Mouse (Mus musculus): Measurements from ENCODE around the gene Vgll4. TPM values are rescaled to one million over a fixed set of nuclear protein-coding genes. Genes with fewer than 3 reads are reported as not detected.
"Not testable (repeated sequence)": the region's sequence is repeated elsewhere in the genome, so short reads cannot be mapped to it uniquely, and the experiment has no call there.

The Vgll4 gene
- polyA plus RNA-seq, 2 experiments from 2014 or later = 171 to 233 TPM

GRCm38 (mm10) chr6:114936941-114937313 lies 32.9 kb downstream of the Vgll4 start:
- ATAC-seq = no peak

GRCm38 (mm10) chr6:114936297-114936940 lies 33.4 kb downstream of the Vgll4 start:
- ATAC-seq = peak; percentile 92

- ATAC-seq = no peak
Measured at GRCm38 (mm10) chr6:114935362-114935761, 34.4 kb downstream of the Vgll4 start.

- no peak for ATAC-seq
Measured at GRCm38 (mm10) chr6:114934045-114934444, 35.7 kb downstream of the Vgll4 start.

- ATAC-seq = no peak
Measured at GRCm38 (mm10) chr6:114932991-114933392, 36.8 kb downstream of the Vgll4 start.

GRCm38 (mm10) chr6:114932116-114932500 lies 37.7 kb downstream of the Vgll4 start:
- ATAC-seq = no peak

- peak; percentile 9 for ATAC-seq
Measured at GRCm38 (mm10) chr6:114931212-114932115, 38.3 kb downstream of the Vgll4 start.

- no peak for ATAC-seq
Measured at GRCm38 (mm10) chr6:114930646-114931045, 39.1 kb downstream of the Vgll4 start.

GRCm38 (mm10) chr6:114930038-114930591 lies 39.7 kb downstream of the Vgll4 start:
- ATAC-seq = peak; percentile 77

GRCm38 (mm10) chr6:114929346-114929745 lies 40.4 kb downstream of the Vgll4 start:
- no peak for ATAC-seq

- ATAC-seq = peak; percentile 53
Measured at GRCm38 (mm10) chr6:114928462-114928861, 41.3 kb downstream of the Vgll4 start.

- no peak for ATAC-seq
Measured at GRCm38 (mm10) chr6:114927400-114927799, 42.4 kb downstream of the Vgll4 start.

- ATAC-seq = peak; percentile 14
Measured at GRCm38 (mm10) chr6:114926369-114927157, 43.2 kb downstream of the Vgll4 start.

GRCm38 (mm10) chr6:114925196-114925595 lies 44.6 kb downstream of the Vgll4 start:
- ATAC-seq = no peak

GRCm38 (mm10) chr6:114922355-114923096 lies 47.3 kb downstream of the Vgll4 start:
- ATAC-seq = not testable (repeated sequence)

- ATAC-seq = peak; percentile 73
Measured at GRCm38 (mm10) chr6:114921632-114922354, 48.0 kb downstream of the Vgll4 start.

- peak; percentile 56 for ATAC-seq
Measured at GRCm38 (mm10) chr6:114920523-114921445, 49.0 kb downstream of the Vgll4 start.

GRCm38 (mm10) chr6:114919670-114920313 lies 50.0 kb downstream of the Vgll4 start:
- no peak for ATAC-seq

GRCm38 (mm10) chr6:114918994-114919393 lies 50.8 kb downstream of the Vgll4 start:
- no peak for ATAC-seq

Measured in CD4-positive, CD25-positive, alpha-beta regulatory T cell, adult 4 months (primary cell).